Mouse (Mus musculus) kidney, embryonic 15.5 days (tissue): ENCODE results near the gene Inpp5b. TPM values are rescaled to one million over a fixed set of nuclear protein-coding genes. Genes with fewer than 3 reads are reported as not detected.

Source experiments
- ATAC-seq: fragments of 200-750 bp; cut with Nextera tagmentation; replicated peaks from 2 replicates; pipeline ENCODE4 v1.8.0; 2017; ENCODE audit warnings: moderate TSS enrichment; ENCODE audit not compliant: low FRiP score
- H3K27ac ChIP-seq: fragments of 300-500 bp; sonication (generic); 2 replicates; pipeline ENCODE4 v1.5.1; 2015; ENCODE audit warnings: mild to moderate bottlenecking, inconsistent platforms
- H3K27me3 ChIP-seq: fragments of 300-500 bp; sonication (generic); 2 replicates; pipeline ENCODE4 v1.6.1; 2015; ENCODE audit warnings: inconsistent platforms
- H3K36me3 ChIP-seq: fragments of 300-500 bp; sonication (generic); 2 replicates; pipeline ENCODE4 v1.6.1; 2015; ENCODE audit warnings: inconsistent platforms
- H3K4me1 ChIP-seq: fragments of 300-500 bp; sonication (generic); 2 replicates; pipeline ENCODE4 v1.6.1; 2015; ENCODE audit warnings: inconsistent platforms
- H3K4me2 ChIP-seq: fragments of 300-500 bp; sonication (generic); 2 replicates; pipeline ENCODE4 v1.6.1; 2015; ENCODE audit warnings: moderate library complexity, mild to moderate bottlenecking, inconsistent platforms
- H3K4me3 ChIP-seq: fragments of 300-500 bp; sonication (generic); replicated peaks from 2 replicates; pipeline ENCODE4 v1.5.1; 2015; ENCODE audit warnings: mild to moderate bottlenecking, inconsistent platforms
- H3K9ac ChIP-seq: fragments of 300-500 bp; sonication (generic); 2 replicates; pipeline ENCODE4 v1.6.1; 2015; ENCODE audit warnings: mild to moderate bottlenecking, inconsistent platforms
- H3K9me3 ChIP-seq: fragments of 300-500 bp; sonication (generic); replicated peaks from 2 replicates; pipeline ENCODE4 v1.6.1; 2016; ENCODE audit warnings: inconsistent platforms
- WGBS: fragments of 180-500 bp; shearing (Covaris S2); methylation state at CpG from one replicate; pipeline ENCODE4 v1.1.7; 2015; ENCODE audit warnings: mixed read lengths; 5-methylcytosine and 5-hydroxymethylcytosine counted together
- polyA plus RNA-seq: library from polyadenylated mRNA; unstranded; fragments of >200 nt; fragmentation: Nextera tagmentation; extraction: Ambion mirVana; gene quantifications from 2 replicates; pipeline ENCODE4 v1.2.1, GENCODE M21; 2015

The Inpp5b gene
- polyA plus RNA-seq, 1 experiment from 2014 or later = 33.7 TPM

- no peak for ATAC-seq
- no peaks in the 10 kb centered on the region for H3K27me3 ChIP-seq
- peaks cover 13% of the 10 kb centered on the region for H3K4me1 ChIP-seq
- WGBS = 76% methylated on average over 5 of the region's 5 CpGs
- no peak overlapping the region for H3K9ac ChIP-seq
- no peak overlapping the region for H3K4me3 ChIP-seq
- no peak overlapping the region for H3K4me2 ChIP-seq
- H3K27ac ChIP-seq = no peak overlapping the region
- no peaks in the 10 kb centered on the region for H3K9me3 ChIP-seq
- H3K36me3 ChIP-seq = peaks cover 56% of the 10 kb centered on the region
These were observed 66.9 kb downstream of the Inpp5b start for GRCm38 (mm10) chr4:124808511-124808910.

- H3K4me1 ChIP-seq = peaks cover 11% of the 10 kb centered on the region
- H3K4me2 ChIP-seq = no peak overlapping the region
- no peak overlapping the region for H3K27ac ChIP-seq
- H3K27me3 ChIP-seq = no peaks in the 10 kb centered on the region
- ATAC-seq = no peak
- WGBS = 72% methylated on average over 9 of the region's 9 CpGs
- peaks cover 59% of the 10 kb centered on the region for H3K36me3 ChIP-seq
- no peak overlapping the region for H3K4me3 ChIP-seq
- H3K9ac ChIP-seq = no peak overlapping the region
- no peaks in the 10 kb centered on the region for H3K9me3 ChIP-seq
These were observed 67.7 kb downstream of the Inpp5b start for GRCm38 (mm10) chr4:124809136-124809883.

- ATAC-seq = no peak
- Histone ChIP-seq H3K27ac (no peak overlapping the region), H3K36me3 (peaks cover 54% of the 10 kb centered on the region), H3K27me3 (no peaks in the 10 kb centered on the region), H3K9me3 (no peaks in the 10 kb centered on the region), H3K9ac (no peak overlapping the region), H3K4me2 (no peak overlapping the region), H3K4me3 (no peak overlapping the region), H3K4me1 (peaks cover 11% of the 10 kb centered on the region)
- 88% methylated on average over 7 of the region's 7 CpGs for WGBS
These were observed 68.4 kb downstream of the Inpp5b start for GRCm38 (mm10) chr4:124810056-124810455.

GRCm38 (mm10) chr4:124811347-124811975 is 69.8 kb downstream of the Inpp5b start:
- H3K9ac ChIP-seq = no peak overlapping the region
- WGBS = 71% methylated on average over 9 of the region's 9 CpGs
- peaks cover 44% of the 10 kb centered on the region for H3K36me3 ChIP-seq
- no peak for ATAC-seq
- H3K4me2 ChIP-seq = no peak overlapping the region
- H3K4me1 ChIP-seq = peaks cover 11% of the 10 kb centered on the region
- no peaks in the 10 kb centered on the region for H3K27me3 ChIP-seq
- no peaks in the 10 kb centered on the region for H3K9me3 ChIP-seq
- H3K27ac ChIP-seq = no peak overlapping the region
- H3K4me3 ChIP-seq = no peak overlapping the region

- Histone ChIP-seq H3K27me3 (no peaks in the 10 kb centered on the region), H3K9ac (no peak overlapping the region), H3K4me1 (peaks cover 13% of the 10 kb centered on the region), H3K4me3 (no peak overlapping the region), H3K36me3 (peaks cover 35% of the 10 kb centered on the region), H3K4me2 (no peak overlapping the region), H3K9me3 (no peaks in the 10 kb centered on the region), H3K27ac (no peak overlapping the region)
- 94% methylated on average over 11 of the region's 11 CpGs for WGBS
- no peak for ATAC-seq
These were observed 74.3 kb downstream of the Inpp5b start for GRCm38 (mm10) chr4:124815901-124816300.

- Histone ChIP-seq H3K4me2 (no peak overlapping the region), H3K4me3 (no peak overlapping the region), H3K27ac (peak overlapping the region; percentile 46; the same call in 1 of the 2 replicates), H3K9me3 (no peaks in the 10 kb centered on the region), H3K9ac (no peak overlapping the region), H3K36me3 (peaks cover 42% of the 10 kb centered on the region), H3K27me3 (no peaks in the 10 kb centered on the region), H3K4me1 (peaks cover 13% of the 10 kb centered on the region)
- 15% methylated on average over 6 of the region's 6 CpGs for WGBS
- ATAC-seq = peak; percentile 87
These were observed 76.2 kb downstream of the Inpp5b start for GRCm38 (mm10) chr4:124817803-124818202.

- Histone ChIP-seq H3K4me2 (no peak overlapping the region), H3K27ac (no peak overlapping the region), H3K9ac (no peak overlapping the region), H3K4me1 (peaks cover 13% of the 10 kb centered on the region), H3K36me3 (peaks cover 48% of the 10 kb centered on the region), H3K27me3 (no peaks in the 10 kb centered on the region), H3K9me3 (no peaks in the 10 kb centered on the region), H3K4me3 (no peak overlapping the region)
- 90% methylated on average over 4 of the region's 4 CpGs for WGBS
- ATAC-seq = no peak
These were observed 77.2 kb downstream of the Inpp5b start for GRCm38 (mm10) chr4:124818832-124819231.

GRCm38 (mm10) chr4:124824967-124825366 is 83.3 kb downstream of the Inpp5b start:
- no peak overlapping the region for H3K4me2 ChIP-seq
- H3K4me3 ChIP-seq = no peak overlapping the region
- no peak for ATAC-seq
- H3K4me1 ChIP-seq = no peaks in the 10 kb centered on the region
- H3K27me3 ChIP-seq = no peaks in the 10 kb centered on the region
- H3K9ac ChIP-seq = no peak overlapping the region
- H3K9me3 ChIP-seq = no peaks in the 10 kb centered on the region
- 92% methylated on average over 6 of the region's 6 CpGs for WGBS
- peaks cover 90% of the 10 kb centered on the region for H3K36me3 ChIP-seq
- H3K27ac ChIP-seq = no peak overlapping the region

GRCm38 (mm10) chr4:124825371-124825965 is 83.8 kb downstream of the Inpp5b start:
- H3K4me1 ChIP-seq = no peaks in the 10 kb centered on the region
- 97% methylated on average over 21 of the region's 21 CpGs for WGBS
- no peak overlapping the region for H3K4me3 ChIP-seq
- no peak for ATAC-seq
- H3K36me3 ChIP-seq = peaks cover 90% of the 10 kb centered on the region
- no peaks in the 10 kb centered on the region for H3K27me3 ChIP-seq
- no peaks in the 10 kb centered on the region for H3K9me3 ChIP-seq
- no peak overlapping the region for H3K9ac ChIP-seq
- no peak overlapping the region for H3K4me2 ChIP-seq
- H3K27ac ChIP-seq = no peak overlapping the region

GRCm38 (mm10) chr4:124829671-124830070 is 88.0 kb downstream of the Inpp5b start:
- no peaks in the 10 kb centered on the region for H3K4me1 ChIP-seq
- peaks cover 83% of the 10 kb centered on the region for H3K36me3 ChIP-seq
- H3K4me2 ChIP-seq = no peak overlapping the region
- 80% methylated on average over 5 of the region's 5 CpGs for WGBS
- no peaks in the 10 kb centered on the region for H3K9me3 ChIP-seq
- H3K4me3 ChIP-seq = no peak overlapping the region
- H3K27ac ChIP-seq = no peak overlapping the region
- no peak for ATAC-seq
- no peaks in the 10 kb centered on the region for H3K27me3 ChIP-seq
- H3K9ac ChIP-seq = no peak overlapping the region

GRCm38 (mm10) chr4:124832796-124833195 is 91.1 kb downstream of the Inpp5b start:
- H3K27me3 ChIP-seq = no peaks in the 10 kb centered on the region
- ATAC-seq = no peak
- H3K4me1 ChIP-seq = no peaks in the 10 kb centered on the region
- H3K4me2 ChIP-seq = no peak overlapping the region
- H3K4me3 ChIP-seq = no peak overlapping the region
- no peak overlapping the region for H3K9ac ChIP-seq
- WGBS = 92% methylated on average over 10 of the region's 10 CpGs
- H3K27ac ChIP-seq = no peak overlapping the region
- peaks cover 76% of the 10 kb centered on the region for H3K36me3 ChIP-seq
- H3K9me3 ChIP-seq = no peaks in the 10 kb centered on the region

- H3K4me3 ChIP-seq = no peak overlapping the region
- ATAC-seq = no peak
- H3K27me3 ChIP-seq = no peaks in the 10 kb centered on the region
- H3K4me2 ChIP-seq = no peak overlapping the region
- H3K4me1 ChIP-seq = no peaks in the 10 kb centered on the region
- no peak overlapping the region for H3K27ac ChIP-seq
- peaks cover 85% of the 10 kb centered on the region for H3K36me3 ChIP-seq
- no peak overlapping the region for H3K9ac ChIP-seq
- 0 out of 2 replicates have a peak, but pooled peaks cover 2% of the 10 kb centered on the region for H3K9me3 ChIP-seq
- 88% methylated on average over 14 of the region's 14 CpGs for WGBS
These were observed 96.5 kb downstream of the Inpp5b start for GRCm38 (mm10) chr4:124838035-124838700.
